Comparison of ENCODE assay signal across 29 mouse cellular contexts in the genomic region with DNA sequence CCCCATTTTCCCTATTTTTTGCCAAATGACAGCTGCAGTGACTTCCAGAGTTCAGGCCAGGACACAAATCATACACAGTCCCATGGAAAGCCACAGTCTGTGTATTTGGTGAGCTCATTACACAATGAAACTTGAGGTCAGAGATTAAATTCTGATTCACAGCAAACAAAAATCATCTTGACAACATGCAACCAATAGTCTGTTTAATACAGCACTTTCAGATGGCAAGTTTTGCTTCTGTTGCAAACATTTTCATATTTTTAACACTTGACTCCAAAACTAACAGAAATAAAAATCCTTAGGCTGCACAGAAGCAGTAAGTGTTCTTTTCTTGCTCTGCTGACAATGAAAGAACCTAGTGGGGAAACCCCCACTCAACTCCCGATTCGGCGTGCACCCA. TPM values are rescaled to one million over a fixed set of nuclear protein-coding genes. Genes with fewer than 3 reads are reported as not detected.
DNase-seq lines count a peak whose midpoint lies in the region; ATAC-seq lines count a peak whose summit lies in the region.
"Had no signal": no experiment of that assay in that cellular context is flagged by ENCODE, and none has a peak within 500 bp of the region (broad histone marks: within the 10 kb centered on the region; RNA-seq: fewer than 3 reads in every experiment).

No protein-coding gene starts in this region.

- no peak overlapping the region for H3K4me2 ChIP-seq in kidney, embryonic 15.5 days
- H3K4me2 ChIP-seq in midbrain, embryonic 11.5 days: no peak overlapping the region
- H3K4me2 ChIP-seq in midbrain, embryonic 15.5 days: no peak overlapping the region
- H3K4me2 ChIP-seq: embryonic facial prominence, embryonic 13.5 days; forebrain, embryonic 12.5 days; forebrain, embryonic 15.5 days; heart, embryonic 12.5 days; heart, embryonic 15.5 days; hindbrain, embryonic 13.5 days had no signal

- H3K9ac ChIP-seq in kidney, embryonic 15.5 days: no peak overlapping the region
- no peak overlapping the region for H3K9ac ChIP-seq in midbrain, embryonic 11.5 days (ENCODE audit: low read length)
- H3K9ac ChIP-seq in midbrain, embryonic 15.5 days: no peak overlapping the region
- H3K9ac ChIP-seq: embryonic facial prominence, embryonic 13.5 days; forebrain, embryonic 12.5 days; forebrain, embryonic 15.5 days; heart, embryonic 12.5 days; heart, embryonic 15.5 days; hindbrain, embryonic 13.5 days had no signal

- no peaks in the 10 kb centered on the region for H3K27me3 ChIP-seq in kidney, embryonic 15.5 days
- H3K27me3 ChIP-seq in midbrain, embryonic 11.5 days (ENCODE audit: control insufficient read depth, insufficient read depth, low read length): no peaks in the 10 kb centered on the region
- no peaks in the 10 kb centered on the region for H3K27me3 ChIP-seq in midbrain, embryonic 15.5 days (replicated peaks)
- H3K27me3 ChIP-seq: CH12.LX; embryonic facial prominence, embryonic 13.5 days; forebrain, embryonic 12.5 days; forebrain, embryonic 15.5 days; heart, embryonic 12.5 days; heart, embryonic 15.5 days; hindbrain, embryonic 13.5 days; Patski had no signal

- no peaks in the 10 kb centered on the region for H3K36me3 ChIP-seq in kidney, embryonic 15.5 days
- H3K36me3 ChIP-seq in midbrain, embryonic 11.5 days (ENCODE audit: control insufficient read depth, insufficient read depth, low read length): no peaks in the 10 kb centered on the region
- no peaks in the 10 kb centered on the region for H3K36me3 ChIP-seq in midbrain, embryonic 15.5 days (replicated peaks)
- H3K36me3 ChIP-seq: embryonic facial prominence, embryonic 10.5 days; embryonic facial prominence, embryonic 13.5 days; forebrain, embryonic 12.5 days; forebrain, embryonic 15.5 days; G1E; heart, embryonic 12.5 days; heart, embryonic 15.5 days; hindbrain, embryonic 10.5 days; hindbrain, embryonic 13.5 days had no signal

- H3K9me3 ChIP-seq in kidney, embryonic 15.5 days (replicated peaks): no peaks in the 10 kb centered on the region
- H3K9me3 ChIP-seq in midbrain, embryonic 11.5 days (ENCODE audit: control insufficient read depth, low read length): no peaks in the 10 kb centered on the region
- H3K9me3 ChIP-seq in midbrain, embryonic 15.5 days: no peaks in the 10 kb centered on the region
- H3K9me3 ChIP-seq: embryonic facial prominence, embryonic 10.5 days; embryonic facial prominence, embryonic 13.5 days; forebrain, embryonic 12.5 days; forebrain, embryonic 15.5 days; G1E; heart, embryonic 15.5 days; hindbrain, embryonic 13.5 days had no signal

- DNase-seq in kidney, adult 9 months: peak; percentile 24
- no peak for DNase-seq in kidney, postnatal 25 days
- DNase-seq in kidney, postnatal 14 days: peak; percentile 20
- DNase-seq in midbrain, embryonic 11.5 days (ENCODE audit: low spot score, missing footprints): peak; percentile 81
- DNase-seq in embryo, embryonic 11 days: no peak
- DNase-seq: adrenal gland, adult 2 months; adrenal gland, postnatal 14 days; B cell, adult 2 months; cerebellum, adult 11 months; cerebellum, adult 2 months; cerebellum, adult 9-11 months; cerebellum, postnatal 25 days; gastrocnemius, postnatal 25 days; heart, adult 18-20 months; heart, postnatal 36 days had no signal

- no peaks in the 10 kb centered on the region for H3K4me1 ChIP-seq in kidney, embryonic 15.5 days
- H3K4me1 ChIP-seq in midbrain, embryonic 11.5 days (ENCODE audit: control insufficient read depth, insufficient read depth, low read length): no peaks in the 10 kb centered on the region
- no peaks in the 10 kb centered on the region for H3K4me1 ChIP-seq in midbrain, embryonic 15.5 days
- H3K4me1 ChIP-seq: embryonic facial prominence, embryonic 10.5 days; embryonic facial prominence, embryonic 13.5 days; forebrain, embryonic 12.5 days; forebrain, embryonic 15.5 days; heart, embryonic 12.5 days; heart, embryonic 15.5 days; hindbrain, embryonic 10.5 days; hindbrain, embryonic 13.5 days had no signal

- no peak for ATAC-seq in kidney, embryonic 15.5 days (replicated peaks; ENCODE audit: low FRiP score)
- no peak for ATAC-seq in midbrain, embryonic 11.5 days (ENCODE audit: low FRiP score)
- ATAC-seq in midbrain, embryonic 15.5 days (replicated peaks): no peak
- ATAC-seq: forebrain, embryonic 15.5 days; Patski had no signal

- WGBS in kidney, embryonic 15.5 days: 81% methylated on average over 3 of the region's 3 CpGs
- WGBS in midbrain, embryonic 11.5 days: 98% methylated on average over 3 of the region's 3 CpGs
- WGBS in midbrain, embryonic 15.5 days: over 99% methylated on average over 3 of the region's 3 CpGs

- no peak overlapping the region for H3K27ac ChIP-seq in kidney, embryonic 15.5 days
- H3K27ac ChIP-seq in midbrain, embryonic 11.5 days (ENCODE audit: low read depth, low read length): no peak overlapping the region
- H3K27ac ChIP-seq in midbrain, embryonic 15.5 days: no peak overlapping the region
- H3K27ac ChIP-seq: embryonic facial prominence, embryonic 10.5 days; embryonic facial prominence, embryonic 13.5 days; forebrain, embryonic 12.5 days; forebrain, embryonic 15.5 days; heart, embryonic 15.5 days; hindbrain, embryonic 10.5 days; hindbrain, embryonic 13.5 days had no signal

- H3K4me3 ChIP-seq in kidney, embryonic 15.5 days (replicated peaks): no peak overlapping the region
- H3K4me3 ChIP-seq in midbrain, embryonic 11.5 days (ENCODE audit: low read depth, low read length): no peak overlapping the region
- H3K4me3 ChIP-seq in midbrain, embryonic 15.5 days: no peak overlapping the region
- H3K4me3 ChIP-seq: embryonic facial prominence, embryonic 10.5 days; embryonic facial prominence, embryonic 13.5 days; erythroblast, embryonic 14.5 days; forebrain, embryonic 12.5 days; forebrain, embryonic 15.5 days; heart, embryonic 12.5 days; heart, embryonic 15.5 days; hindbrain, embryonic 10.5 days; hindbrain, embryonic 13.5 days had no signal

RNA-seq across cellular contexts. Expression of a gene that starts 12.0 kb away (rescaled TPM):
- polyA plus RNA-seq in kidney, embryonic 15.5 days (2015; fragmentation: Nextera tagmentation; extraction: Ambion mirVana): not detected in 2 replicates
- polyA plus RNA-seq in midbrain, embryonic 11.5 days (2014; fragmentation: Nextera tagmentation; extraction: Ambion mirVana): not detected in 2 replicates
- polyA plus RNA-seq in midbrain, embryonic 15.5 days (2015; fragmentation: Nextera tagmentation; extraction: Ambion mirVana): not detected in 2 replicates
- polyA plus RNA-seq: adrenal gland, adult 2 months; cerebellum, adult 2 months; embryonic facial prominence, embryonic 10.5 days; embryonic facial prominence, embryonic 13.5 days; erythroblast, embryonic 14.5 days; forebrain, embryonic 12.5 days; forebrain, embryonic 15.5 days; G1E; heart, embryonic 12.5 days; heart, embryonic 15.5 days; hindbrain, embryonic 10.5 days; hindbrain, embryonic 13.5 days; Patski had no signal

RNA-seq across cellular contexts. Expression of a gene that starts 52.8 kb away (rescaled TPM):
- 12.0 and 15.1 TPM in 2 replicates for polyA plus RNA-seq in kidney, embryonic 15.5 days (2015; fragmentation: Nextera tagmentation; extraction: Ambion mirVana)
- polyA plus RNA-seq in midbrain, embryonic 11.5 days (2014; fragmentation: Nextera tagmentation; extraction: Ambion mirVana): 10.5 and 11.6 TPM in 2 replicates
- 8.1 and 11.8 TPM in 2 replicates for polyA plus RNA-seq in midbrain, embryonic 15.5 days (2015; fragmentation: Nextera tagmentation; extraction: Ambion mirVana)
- polyA plus RNA-seq: erythroblast, embryonic 14.5 days had no signal

Comparison
In these comparisons a context has a peak if more than half of its experiments do, and no peak if none do; other contexts are left out.
1. DNase-seq: peak in kidney, adult 9 months (single experiment), kidney, postnatal 14 days (single experiment) and midbrain, embryonic 11.5 days (single experiment); none in kidney, postnatal 25 days (0 of 2) and embryo, embryonic 11 days (single experiment).